Mouse (Mus musculus): ENCODE data around the gene Dph2. TPM values are rescaled to one million over a fixed set of nuclear protein-coding genes. Genes with fewer than 3 reads are reported as not detected.
A peak's percentile ranks its signal among the peaks of the same experiment; 100 is the strongest.

The Dph2 gene
- total RNA-seq, 1 experiment from 2014 or later = 10.2 TPM

DNA sequence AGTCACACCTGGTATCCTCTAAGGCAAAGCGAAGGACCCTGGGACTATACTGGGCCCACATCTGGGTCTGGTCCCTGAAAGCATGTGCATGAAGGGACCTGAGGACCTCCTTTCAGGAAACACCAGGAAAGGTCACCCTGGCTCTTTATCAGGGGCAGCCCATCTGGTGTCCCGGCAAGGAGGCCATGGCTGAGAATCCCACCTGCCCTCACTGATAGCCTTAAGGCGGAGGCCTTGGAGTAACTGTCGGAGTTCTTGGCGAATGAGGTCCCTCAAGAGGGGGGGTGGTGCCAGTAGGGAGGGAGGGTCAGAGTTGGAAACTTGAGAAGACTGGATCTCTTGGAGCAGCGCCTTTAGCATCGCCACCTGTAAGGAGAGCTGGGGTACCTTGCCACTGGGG is 20.0 kb downstream of the Dph2 start:
- DNase-seq = no peak

DNA sequence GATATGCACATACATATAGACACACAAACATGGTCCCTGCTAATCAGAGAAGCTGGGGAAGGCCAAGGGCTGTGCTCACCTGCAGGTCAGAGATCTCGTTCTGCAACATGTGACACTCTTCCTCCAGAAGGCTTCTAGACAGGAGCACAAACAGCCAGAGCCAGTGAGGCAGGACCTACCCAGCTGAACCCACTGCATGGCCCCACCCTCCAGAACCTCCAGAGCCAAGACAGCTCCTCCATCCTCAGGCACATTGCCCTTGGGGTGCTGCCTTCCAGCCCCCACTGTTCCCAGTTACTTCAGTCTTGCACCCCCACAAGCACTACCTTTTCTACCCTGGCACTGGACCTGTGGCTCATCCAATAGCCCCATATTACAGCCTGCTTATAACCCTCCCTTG is 21.4 kb downstream of the Dph2 start:
- no peak for DNase-seq

DNA sequence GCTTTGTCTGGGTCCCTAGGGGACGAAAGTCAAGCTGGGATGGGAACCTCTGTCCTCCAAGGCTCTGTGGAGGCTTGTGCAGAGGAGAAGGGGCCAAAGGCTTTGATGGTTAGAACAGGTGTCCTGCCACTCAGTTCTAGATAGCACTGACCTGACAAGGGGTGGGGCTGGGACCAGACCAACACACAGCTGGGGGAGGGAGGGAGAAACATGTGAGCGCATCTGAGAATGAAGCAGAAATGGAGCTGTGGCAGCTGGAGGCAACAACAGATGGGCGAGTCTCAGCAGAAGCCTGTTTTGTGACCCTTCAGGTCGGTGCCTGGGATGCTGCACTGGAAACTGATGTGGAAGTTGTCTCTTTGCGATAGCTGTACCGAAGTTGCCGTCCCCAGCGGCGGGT is 22.5 kb downstream of the Dph2 start:
- DNase-seq = no peak

- DNase-seq = peak; percentile 77
Measured at GRCm38 (mm10) chr4:117867823-117868222, 24.0 kb downstream of the Dph2 start.

GRCm38 (mm10) chr4:117867000-117867399 is 24.8 kb downstream of the Dph2 start:
- no peak for DNase-seq

- peak; percentile 94 for DNase-seq
Measured at GRCm38 (mm10) chr4:117866083-117866482, 25.7 kb downstream of the Dph2 start.

GRCm38 (mm10) chr4:117862823-117863222 is 29.0 kb downstream of the Dph2 start:
- DNase-seq = peak; percentile 68

DNA sequence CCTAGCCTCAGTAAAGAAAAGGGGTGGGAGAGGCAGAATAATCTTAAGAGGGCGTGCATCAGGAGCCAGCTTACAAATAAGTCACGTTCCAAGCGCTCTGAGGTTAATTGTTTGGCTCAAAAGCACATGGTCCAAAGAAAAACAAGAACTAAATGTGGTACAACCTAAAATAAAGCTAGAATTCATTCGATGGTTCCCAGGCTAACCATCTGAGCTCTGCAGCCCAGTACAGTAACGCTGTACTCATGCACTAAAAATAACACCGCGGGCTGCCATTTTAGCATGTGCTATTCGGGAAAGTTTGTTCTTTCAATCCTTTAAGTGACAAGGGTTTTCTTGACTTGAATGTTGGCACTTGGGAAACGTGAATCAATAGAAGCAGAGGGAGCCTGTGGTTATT is 31.3 kb downstream of the Dph2 start:
- no peak for DNase-seq

- DNase-seq = peak; percentile 83
Measured at GRCm38 (mm10) chr4:117858794-117859193, 33.0 kb downstream of the Dph2 start.

GRCm38 (mm10) chr4:117855146-117855545 is 36.7 kb downstream of the Dph2 start:
- peak; percentile 54 for DNase-seq

GRCm38 (mm10) chr4:117852152-117852868 is 39.5 kb downstream of the Dph2 start:
- no peak for DNase-seq

GRCm38 (mm10) chr4:117850871-117851270 is 41.0 kb downstream of the Dph2 start:
- DNase-seq = peak; percentile 48

GRCm38 (mm10) chr4:117850176-117850575 is 41.7 kb downstream of the Dph2 start:
- no peak for DNase-seq

DNA sequence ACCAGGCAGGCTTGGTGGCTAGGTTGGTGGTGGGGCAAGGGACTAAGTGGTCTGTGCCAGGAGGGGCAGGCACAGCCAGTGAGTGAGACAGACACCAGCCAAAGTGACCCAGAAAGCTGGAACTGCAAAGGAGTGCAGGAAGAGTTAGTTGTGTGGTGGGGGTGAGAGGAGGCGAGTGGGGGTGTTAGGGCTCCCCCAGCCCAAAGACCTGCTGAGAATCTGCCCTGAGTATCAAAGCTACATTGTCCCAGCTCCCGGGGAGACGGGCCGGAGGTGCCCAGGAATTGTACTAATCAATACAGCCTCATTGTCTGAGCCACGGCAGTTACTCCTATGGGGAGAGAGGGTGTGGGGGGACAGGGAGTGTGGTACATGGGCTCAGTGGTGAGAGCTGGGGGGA is 42.3 kb downstream of the Dph2 start:
- DNase-seq = no peak

DNA sequence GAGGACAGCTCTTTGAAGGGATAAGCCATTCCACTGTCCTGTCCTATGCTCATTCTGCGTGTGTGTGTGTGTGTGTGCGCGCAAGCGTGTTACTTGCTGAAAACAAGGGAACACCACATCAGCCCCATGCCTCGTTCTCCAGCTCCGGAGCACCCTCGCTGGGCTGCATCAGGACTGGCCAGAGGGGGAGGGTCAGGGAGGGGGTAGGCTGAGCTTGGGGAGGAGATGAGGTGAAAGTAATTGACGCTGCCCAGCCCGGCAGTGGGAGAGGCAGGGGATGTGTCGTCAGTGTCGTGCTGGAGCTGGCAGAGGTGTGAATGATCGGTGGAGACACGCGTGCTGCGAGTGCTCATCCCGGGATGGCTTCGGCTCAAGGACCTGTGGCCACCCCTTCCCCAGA is 42.8 kb downstream of the Dph2 start:
- DNase-seq = no peak

GRCm38 (mm10) chr4:117847011-117847410 is 44.8 kb downstream of the Dph2 start:
- DNase-seq = no peak

DNA sequence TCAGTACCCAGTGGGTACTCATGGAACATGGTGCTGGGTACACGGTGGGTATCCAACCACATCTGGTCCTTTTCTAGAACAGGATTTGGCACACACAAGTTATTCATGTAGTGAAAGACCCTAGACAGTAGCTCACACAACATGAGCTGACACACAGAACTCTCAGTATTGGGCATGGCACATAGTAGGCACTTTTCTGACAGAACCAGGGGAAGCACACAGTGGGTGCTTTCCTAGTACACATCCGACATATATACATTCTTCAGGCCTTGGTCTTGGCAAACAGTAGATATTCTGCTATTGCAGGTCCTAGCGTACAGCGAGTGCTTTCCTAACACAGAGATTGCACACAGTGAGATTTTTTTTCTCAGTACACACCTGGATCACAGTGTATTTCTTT is 45.6 kb downstream of the Dph2 start:
- no peak for DNase-seq

GRCm38 (mm10) chr4:117845316-117845715 is 46.5 kb downstream of the Dph2 start:
- DNase-seq = no peak

DNA sequence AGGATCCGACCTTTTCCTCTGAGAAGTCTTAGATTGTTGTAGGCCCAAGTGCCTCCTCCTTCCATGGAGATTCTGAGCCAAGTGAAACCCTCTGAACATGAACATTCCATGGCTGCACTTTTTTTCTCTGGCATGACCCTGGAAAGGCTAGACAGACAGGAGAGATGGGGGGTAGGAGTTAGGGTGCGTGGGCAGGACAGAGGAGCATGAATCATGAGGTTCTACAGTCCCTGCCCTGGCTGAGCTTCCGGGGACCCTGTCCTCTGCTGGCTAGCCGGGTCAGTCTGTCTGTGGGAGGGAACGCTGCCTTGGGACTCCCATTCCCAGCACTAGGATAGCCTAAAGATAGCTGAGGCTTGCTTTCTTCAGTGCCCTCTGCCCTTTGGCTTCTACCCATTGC is 47.4 kb downstream of the Dph2 start:
- peak; percentile 42 for DNase-seq

GRCm38 (mm10) chr4:117843101-117843500 is 48.7 kb downstream of the Dph2 start:
- DNase-seq = no peak

- DNase-seq = no peak
Measured at GRCm38 (mm10) chr4:117841566-117841965, 50.3 kb downstream of the Dph2 start.

DNA sequence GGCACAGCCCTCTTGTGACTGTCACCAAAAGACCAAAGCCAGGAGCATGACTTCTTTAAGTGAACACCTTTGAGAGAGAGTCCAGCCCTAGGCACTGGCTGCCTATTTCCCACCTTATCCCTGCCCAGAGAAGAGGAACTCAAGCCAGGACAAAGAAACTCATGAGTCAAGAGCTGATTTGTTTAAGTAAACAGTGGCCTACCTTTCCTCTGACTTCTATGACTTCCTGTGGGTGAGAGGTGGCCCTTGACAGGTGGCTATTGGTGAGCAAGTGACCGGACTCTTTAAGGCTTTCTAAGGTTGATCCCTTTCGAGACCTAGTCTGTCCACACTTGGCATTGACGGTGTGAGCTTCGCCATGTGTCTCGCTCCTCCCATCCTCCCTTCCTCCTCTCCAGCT is 51.0 kb downstream of the Dph2 start:
- DNase-seq = no peak

GRCm38 (mm10) chr4:117839366-117839765 is 52.5 kb downstream of the Dph2 start:
- no peak for DNase-seq
